Mouse (Mus musculus): ENCODE results near the gene Pard6a. TPM values are rescaled to one million over a fixed set of nuclear protein-coding genes. Genes with fewer than 3 reads are reported as not detected.

Gene Pard6a
- polyA plus RNA-seq, 1 experiment, result 82.9 TPM

DNA sequence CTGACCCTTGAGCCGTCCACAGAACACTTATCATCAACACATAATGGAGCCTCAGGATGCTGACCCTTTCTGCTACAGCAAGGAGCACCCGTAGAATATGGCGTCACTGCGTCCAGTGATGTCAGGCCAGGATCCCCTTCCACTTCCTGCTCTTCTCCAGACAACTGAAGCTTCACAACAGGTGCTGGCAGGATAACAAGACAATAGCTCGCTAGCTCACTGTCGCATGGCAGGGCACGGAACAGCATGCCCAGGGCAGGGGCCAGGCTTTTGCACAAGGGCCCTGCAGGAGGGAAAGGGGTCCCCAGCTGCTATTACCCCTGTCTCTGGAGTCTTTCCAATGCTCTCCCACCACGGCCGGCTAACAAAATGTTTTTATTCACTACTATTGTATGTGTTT lies 21.9 kb downstream of the Pard6a start:
- Histone ChIP-seq H3K4me3 (ENCODE audit: control insufficient read depth, low read depth, low read length) (no peak overlapping the region), H3K27me3 (ENCODE audit: control insufficient read depth, insufficient read depth, low read length) (no peaks in the 10 kb centered on the region), H3K4me1 (ENCODE audit: control insufficient read depth, insufficient read depth, low read length) (no peaks in the 10 kb centered on the region; the same call in 1 of the 2 replicates), H3K36me3 (ENCODE audit: control insufficient read depth, insufficient read depth, low read length) (no peaks in the 10 kb centered on the region), H3K27ac (ENCODE audit: control insufficient read depth, insufficient read depth, low read depth, low read length) (no peak overlapping the region)
- TF ChIP-seq POLR2A (IDR thresholded peaks at IDR 0.05; ENCODE audit: control insufficient read depth, low read depth, low read length), result no peak

DNA sequence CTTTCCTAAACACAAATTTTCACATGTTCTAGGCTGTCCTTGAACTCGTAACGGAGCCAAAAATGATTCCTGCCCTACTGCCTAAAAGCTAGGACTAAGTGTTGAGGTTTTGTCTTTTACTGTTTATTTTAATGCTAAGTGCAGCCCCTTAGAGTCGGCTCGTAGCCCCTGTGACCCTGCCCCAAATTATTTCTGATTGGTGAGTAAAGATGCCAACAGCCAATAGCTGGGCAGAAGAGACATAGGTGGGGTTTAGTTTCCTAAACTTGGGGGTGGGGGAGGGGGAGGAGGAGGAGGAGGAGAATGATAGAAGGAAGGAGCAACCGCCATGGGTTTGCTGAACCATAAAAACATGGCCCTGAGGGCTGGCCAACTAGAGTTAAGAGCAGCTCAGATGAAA lies 24.8 kb downstream of the Pard6a start:
- Histone ChIP-seq H3K36me3 (ENCODE audit: control insufficient read depth, insufficient read depth, low read length) (no peaks in the 10 kb centered on the region), H3K27ac (ENCODE audit: control insufficient read depth, insufficient read depth, low read depth, low read length) (no peak overlapping the region), H3K4me1 (ENCODE audit: control insufficient read depth, insufficient read depth, low read length) (no peaks in the 10 kb centered on the region), H3K27me3 (ENCODE audit: control insufficient read depth, insufficient read depth, low read length) (no peaks in the 10 kb centered on the region), H3K4me3 (ENCODE audit: control insufficient read depth, low read depth, low read length) (no peak overlapping the region)
- TF ChIP-seq CTCF (IDR thresholded peaks at IDR 0.05; ENCODE audit: control insufficient read depth, insufficient read depth, insufficient replicate concordance, low read depth, low read length), result no peak
- no peak for TF ChIP-seq POLR2A (IDR thresholded peaks at IDR 0.05; ENCODE audit: control insufficient read depth, low read depth, low read length)

DNA sequence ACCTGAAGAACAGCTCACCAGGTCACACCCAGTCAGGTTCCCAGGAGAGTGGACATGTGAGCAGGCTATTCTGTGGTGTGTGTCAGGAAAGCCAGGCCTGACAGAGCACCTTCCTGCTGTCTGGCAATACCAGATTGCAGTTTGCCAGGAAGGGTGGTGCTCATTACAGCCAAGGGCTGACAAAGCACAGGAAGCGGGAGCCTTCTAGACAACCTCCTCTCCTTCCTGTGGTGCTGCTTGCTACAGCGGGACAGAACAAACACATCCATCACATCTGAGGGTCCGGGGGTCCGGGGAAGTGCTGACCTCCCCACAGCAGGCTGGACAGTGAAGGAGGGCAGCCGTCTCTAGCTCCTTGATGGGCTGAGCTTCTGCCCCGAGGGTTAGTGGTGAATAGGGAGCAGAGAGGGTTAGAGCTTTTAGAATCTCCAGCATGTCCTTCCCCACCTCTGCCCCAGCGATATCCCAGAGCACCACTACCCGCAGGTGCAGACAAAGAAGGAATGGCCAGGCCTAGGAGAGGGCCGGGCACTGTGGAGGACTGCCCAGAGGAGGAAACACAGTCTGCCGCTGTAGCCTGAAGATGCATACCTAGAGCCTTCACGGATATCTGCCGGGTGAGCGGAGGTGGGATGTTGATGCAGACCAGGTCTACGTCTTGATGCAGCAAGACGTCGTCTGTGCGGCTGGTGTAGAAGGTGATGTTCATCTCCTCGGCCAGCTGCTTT lies 26.6 kb downstream of the Pard6a start:
- H3K4me1 ChIP-seq (ENCODE audit: control insufficient read depth, insufficient read depth, low read length), result no peaks in the 10 kb centered on the region
- H3K36me3 ChIP-seq (ENCODE audit: control insufficient read depth, insufficient read depth, low read length), result no peaks in the 10 kb centered on the region
- H3K4me3 ChIP-seq (ENCODE audit: control insufficient read depth, low read depth, low read length), result no peak overlapping the region
- TF ChIP-seq POLR2A (IDR thresholded peaks at IDR 0.05; ENCODE audit: control insufficient read depth, low read depth, low read length) (no peak), CTCF (IDR thresholded peaks at IDR 0.05; ENCODE audit: control insufficient read depth, insufficient read depth, insufficient replicate concordance, low read depth, low read length) (no peak)
- H3K27ac ChIP-seq (ENCODE audit: control insufficient read depth, insufficient read depth, low read depth, low read length), result no peak overlapping the region
- H3K27me3 ChIP-seq (ENCODE audit: control insufficient read depth, insufficient read depth, low read length), result no peaks in the 10 kb centered on the region

- no peaks in the 10 kb centered on the region for H3K27me3 ChIP-seq (ENCODE audit: control insufficient read depth, insufficient read depth, low read length)
- no peak overlapping the region for H3K4me3 ChIP-seq (ENCODE audit: control insufficient read depth, low read depth, low read length)
- no peaks in the 10 kb centered on the region for H3K4me1 ChIP-seq (ENCODE audit: control insufficient read depth, insufficient read depth, low read length)
- TF ChIP-seq CTCF (IDR thresholded peaks at IDR 0.05; ENCODE audit: control insufficient read depth, insufficient read depth, insufficient replicate concordance, low read depth, low read length) (no peak), POLR2A (IDR thresholded peaks at IDR 0.05; ENCODE audit: control insufficient read depth, low read depth, low read length) (no peak)
- no peak overlapping the region for H3K27ac ChIP-seq (ENCODE audit: control insufficient read depth, insufficient read depth, low read depth, low read length)
- no peaks in the 10 kb centered on the region for H3K36me3 ChIP-seq (ENCODE audit: control insufficient read depth, insufficient read depth, low read length)
Observed at GRCm38 (mm10) chr8:105732186-105732585, 31.2 kb downstream of the Pard6a start.

DNA sequence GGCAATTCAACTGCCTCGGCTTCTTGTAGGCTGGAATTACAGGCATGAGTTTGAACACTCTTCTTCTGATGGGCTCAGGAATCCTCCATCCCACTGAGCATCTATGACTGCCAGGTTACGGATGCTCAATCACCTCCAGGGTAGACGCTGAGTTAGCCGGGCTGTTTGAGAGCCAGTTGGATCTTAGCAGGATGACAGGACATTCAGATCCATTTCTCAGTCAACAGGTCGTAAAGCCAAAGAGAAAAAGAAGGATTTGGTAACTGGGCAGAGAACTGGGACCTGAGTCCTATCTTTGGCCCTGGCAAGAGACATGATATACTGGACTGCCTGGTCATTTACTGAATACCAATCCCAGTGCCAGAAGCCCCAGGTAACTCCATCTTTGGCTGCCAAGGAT lies 38.3 kb downstream of the Pard6a start:
- H3K27ac ChIP-seq (ENCODE audit: control insufficient read depth, insufficient read depth, low read depth, low read length), result no peak overlapping the region

DNA sequence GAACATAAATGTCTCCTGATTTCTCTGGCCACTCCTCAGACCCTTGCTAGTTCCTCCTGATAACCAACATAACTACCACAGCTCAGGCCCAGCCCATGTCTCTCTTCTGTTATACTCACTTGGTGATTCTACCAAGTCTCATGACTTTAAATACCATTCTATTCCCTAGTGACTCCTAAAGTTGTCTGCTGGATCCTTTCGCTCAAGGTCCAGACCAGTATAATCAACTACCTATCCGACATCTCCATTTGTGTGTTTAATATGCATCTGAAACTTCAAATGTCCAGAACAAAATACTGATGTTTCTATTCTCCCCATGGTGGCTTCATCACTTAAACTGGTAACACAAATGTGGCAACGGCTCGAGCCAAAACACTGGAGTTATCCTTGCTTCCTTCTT lies 42.4 kb downstream of the Pard6a start:
- TF ChIP-seq POLR2A (IDR thresholded peaks at IDR 0.05; ENCODE audit: control insufficient read depth, low read depth, low read length) (no peak), CTCF (IDR thresholded peaks at IDR 0.05; ENCODE audit: control insufficient read depth, insufficient read depth, insufficient replicate concordance, low read depth, low read length) (no peak)
- Histone ChIP-seq H3K36me3 (ENCODE audit: control insufficient read depth, insufficient read depth, low read length) (no peaks in the 10 kb centered on the region), H3K4me1 (ENCODE audit: control insufficient read depth, insufficient read depth, low read length) (no peaks in the 10 kb centered on the region), H3K27me3 (ENCODE audit: control insufficient read depth, insufficient read depth, low read length) (no peaks in the 10 kb centered on the region), H3K4me3 (ENCODE audit: control insufficient read depth, low read depth, low read length) (no peak overlapping the region), H3K27ac (ENCODE audit: control insufficient read depth, insufficient read depth, low read depth, low read length) (no peak overlapping the region)

More for the DNA sequence above, 38.3 kb downstream of the Pard6a start:
- TF ChIP-seq POLR2A (IDR thresholded peaks at IDR 0.05; ENCODE audit: control insufficient read depth, low read depth, low read length) (no peak), CTCF (IDR thresholded peaks at IDR 0.05; ENCODE audit: control insufficient read depth, insufficient read depth, insufficient replicate concordance, low read depth, low read length) (no peak)
- Histone ChIP-seq H3K4me3 (ENCODE audit: control insufficient read depth, low read depth, low read length) (no peak overlapping the region), H3K4me1 (ENCODE audit: control insufficient read depth, insufficient read depth, low read length) (no peaks in the 10 kb centered on the region), H3K36me3 (ENCODE audit: control insufficient read depth, insufficient read depth, low read length) (no peaks in the 10 kb centered on the region), H3K27me3 (ENCODE audit: control insufficient read depth, insufficient read depth, low read length) (no peaks in the 10 kb centered on the region)

- Histone ChIP-seq H3K36me3 (ENCODE audit: control insufficient read depth, insufficient read depth, low read length) (no peaks in the 10 kb centered on the region), H3K4me3 (ENCODE audit: control insufficient read depth, low read depth, low read length) (no peak overlapping the region), H3K27ac (ENCODE audit: control insufficient read depth, insufficient read depth, low read depth, low read length) (no peak overlapping the region), H3K4me1 (ENCODE audit: control insufficient read depth, insufficient read depth, low read length) (no peaks in the 10 kb centered on the region), H3K27me3 (ENCODE audit: control insufficient read depth, insufficient read depth, low read length) (no peaks in the 10 kb centered on the region)
- no peak for TF ChIP-seq CTCF (IDR thresholded peaks at IDR 0.05; ENCODE audit: control insufficient read depth, insufficient read depth, insufficient replicate concordance, low read depth, low read length)
- no peak for TF ChIP-seq POLR2A (IDR thresholded peaks at IDR 0.05; ENCODE audit: control insufficient read depth, low read depth, low read length)
Observed at GRCm38 (mm10) chr8:105750606-105751005, 49.7 kb downstream of the Pard6a start.

Other genes with a start within 250 kb of the Pard6a start
- 21.5 and 23.4 TPM in 2 replicates for gene Tppp3, start 229.6 kb upstream of the Pard6a start, polyA plus RNA-seq (2012; rRNA removed)
- gene Zdhhc1, start 204.2 kb upstream of the Pard6a start, polyA plus RNA-seq (2012; rRNA removed), result 45.4 and 50.1 TPM in 2 replicates
- 0.19 and 0.41 TPM in 2 replicates for gene Hsd11b2, start 182.4 kb upstream of the Pard6a start, polyA plus RNA-seq (2012; rRNA removed)
- 43.8 and 47.4 TPM in 2 replicates for gene Atp6v0d1, start 135.1 kb upstream of the Pard6a start, polyA plus RNA-seq (2012; rRNA removed)
- 5.4 and 6.3 TPM in 2 replicates for gene Ripor1, start 95.9 kb upstream of the Pard6a start, polyA plus RNA-seq (2012; rRNA removed)
- gene Ctcf, start 64.6 kb upstream of the Pard6a start, polyA plus RNA-seq (2012; rRNA removed), result 6.8 and 7.2 TPM in 2 replicates
- not detected in 2 replicates for gene Agrp, start 63.8 kb upstream of the Pard6a start, polyA plus RNA-seq (2012; rRNA removed)
- 1.2 TPM in 2 replicates for gene Carmil2, start 14.9 kb upstream of the Pard6a start, polyA plus RNA-seq (2012; rRNA removed)
- gene Acd, start within 50 bp of the Pard6a start, polyA plus RNA-seq (2012; rRNA removed), result 40.2 and 40.4 TPM in 2 replicates
- gene 4933405L10Rik, start 6.5 kb downstream of the Pard6a start, polyA plus RNA-seq (2012; rRNA removed), result 55.8 and 60.1 TPM in 2 replicates
- 84.2 and 98.6 TPM in 2 replicates for gene Enkd1, start 7.1 kb downstream of the Pard6a start, polyA plus RNA-seq (2012; rRNA removed)
- gene Gfod2, start 57.5 kb downstream of the Pard6a start, polyA plus RNA-seq (2012; rRNA removed), result 2.5 and 3.3 TPM in 2 replicates
- 48.4 and 50.2 TPM in 2 replicates for gene Ranbp10, start 126.2 kb downstream of the Pard6a start, polyA plus RNA-seq (2012; rRNA removed)
- gene Tsnaxip1, start 126.6 kb downstream of the Pard6a start, polyA plus RNA-seq (2012; rRNA removed), result 130 and 137 TPM in 2 replicates
- gene Cenpt, start 152.1 kb downstream of the Pard6a start, polyA plus RNA-seq (2012; rRNA removed), result 15.7 and 16.3 TPM in 2 replicates
- 13.1 and 14.0 TPM in 2 replicates for gene Thap11, start 154.0 kb downstream of the Pard6a start, polyA plus RNA-seq (2012; rRNA removed)
- 29.9 and 32.1 TPM in 2 replicates for gene Nutf2, start 159.4 kb downstream of the Pard6a start, polyA plus RNA-seq (2012; rRNA removed)
- gene Edc4, start 179.7 kb downstream of the Pard6a start, polyA plus RNA-seq (2012; rRNA removed), result 85.5 and 87.8 TPM in 2 replicates
- 3.8 and 5.0 TPM in 2 replicates for gene Nrn1l, start 192.4 kb downstream of the Pard6a start, polyA plus RNA-seq (2012; rRNA removed)
- gene Pskh1, start 199.3 kb downstream of the Pard6a start, polyA plus RNA-seq (2012; rRNA removed), result 16.7 and 19.4 TPM in 2 replicates
- gene Ctrl, start 232.7 kb downstream of the Pard6a start, polyA plus RNA-seq (2012; rRNA removed), result 0.91 and 0.96 TPM in 2 replicates
- gene Psmb10, start 237.3 kb downstream of the Pard6a start, polyA plus RNA-seq (2012; rRNA removed), result 10.5 and 11.3 TPM in 2 replicates
- gene Lcat, start 242.2 kb downstream of the Pard6a start, polyA plus RNA-seq (2012; rRNA removed), result 0.84 and 1.6 TPM in 2 replicates